Mouse (Mus musculus): ENCODE data around the gene Eef1akmt3. TPM values are rescaled to one million over a fixed set of nuclear protein-coding genes. Genes with fewer than 3 reads are reported as not detected.

The Eef1akmt3 gene
- total RNA-seq, 1 experiment, result 0.49 TPM

GRCm38 (mm10) chr10:126997340-126998113, 43.8 kb downstream of the Eef1akmt3 start:
- H3K9me3 ChIP-seq (ENCODE audit: control insufficient read depth, insufficient read depth, low read depth, low read length), result no peaks in the 10 kb centered on the region
- no peak for DNase-seq (ENCODE audit: low read depth, low spot score)
- in situ Hi-C loops (cut with MboI; ENCODE audit: low sequenced_read_pairs in 2 of 2, unreplicated experiment in 2 of 2), result loop anchor here in 1 of 2 experiments (10.0 kb wide), 1 partner anchor 83 kb away; no protein-coding TSS in a partner anchor
- peaks cover 0 to 2% of the 10 kb centered on the region in 2 experiments; a peak in 1 of 4 replicates for H3K4me1 ChIP-seq (ENCODE audit: control insufficient read depth in 2 of 2, insufficient read depth in 2 of 2, low read length in 2 of 2, poor library complexity in 1 of 2)
- H3K27ac ChIP-seq (ENCODE audit: insufficient read depth, low read depth, low read length, poor library complexity, severe bottlenecking), result no peak overlapping the region
- no peak for TF ChIP-seq ZNF384 (IDR thresholded peaks at IDR 0.05; ENCODE audit: low read depth, low read length)
- no peak for TF ChIP-seq CHD2 (IDR thresholded peaks at IDR 0.05; ENCODE audit: low read depth, low read length)
- TF ChIP-seq MAFK (IDR thresholded peaks at IDR 0.05; ENCODE audit: insufficient read depth, low read depth, low read length), result no peak
- no peak for TF ChIP-seq HCFC1 (IDR thresholded peaks at IDR 0.05; ENCODE audit: borderline replicate concordance, insufficient read depth, low read length)
- TF ChIP-seq ZC3H11A (IDR thresholded peaks at IDR 0.05; ENCODE audit: borderline replicate concordance, low read depth, low read length), result no peak
- no peak overlapping the region for H3K9ac ChIP-seq (ENCODE audit: insufficient read depth, low read depth, low read length, poor library complexity, severe bottlenecking)
- no peak overlapping the region for H3K4me3 ChIP-seq (ENCODE audit: insufficient read depth in 1 of 2, low read depth in 1 of 2, low read length in 2 of 2, poor library complexity in 1 of 2, severe bottlenecking in 1 of 2)
- H3K36me3 ChIP-seq (ENCODE audit: control insufficient read depth, insufficient read depth, low read length, poor library complexity, severe bottlenecking), result peaks cover 40% of the 10 kb centered on the region

- no peak overlapping the region for H3K27ac ChIP-seq (ENCODE audit: insufficient read depth, low read depth, low read length, poor library complexity, severe bottlenecking)
- H3K9ac ChIP-seq (ENCODE audit: insufficient read depth, low read depth, low read length, poor library complexity, severe bottlenecking), result no peak overlapping the region
- peaks cover 53% of the 10 kb centered on the region for H3K36me3 ChIP-seq (ENCODE audit: control insufficient read depth, insufficient read depth, low read length, poor library complexity, severe bottlenecking)
- DNase-seq (ENCODE audit: low read depth, low spot score), result no peak
- no peak for TF ChIP-seq HCFC1 (IDR thresholded peaks at IDR 0.05; ENCODE audit: borderline replicate concordance, insufficient read depth, low read length)
- no peak for TF ChIP-seq ZNF384 (IDR thresholded peaks at IDR 0.05; ENCODE audit: low read depth, low read length)
- TF ChIP-seq ZC3H11A (IDR thresholded peaks at IDR 0.05; ENCODE audit: borderline replicate concordance, low read depth, low read length), result no peak
- TF ChIP-seq MAFK (IDR thresholded peaks at IDR 0.05; ENCODE audit: insufficient read depth, low read depth, low read length), result no peak
- no peak for TF ChIP-seq CHD2 (IDR thresholded peaks at IDR 0.05; ENCODE audit: low read depth, low read length)
- peaks cover 0 to 11% of the 10 kb centered on the region in 2 experiments; a peak in 2 of 4 replicates for H3K4me1 ChIP-seq (ENCODE audit: control insufficient read depth in 2 of 2, insufficient read depth in 2 of 2, low read length in 2 of 2, poor library complexity in 1 of 2)
- in situ Hi-C loops (cut with MboI; ENCODE audit: low sequenced_read_pairs in 2 of 2, unreplicated experiment in 2 of 2), result loop anchor here (5.0 to 10.0 kb wide), 2 partner anchors 76 to 79 kb away; no protein-coding TSS in a partner anchor
- H3K4me3 ChIP-seq (ENCODE audit: insufficient read depth in 1 of 2, low read depth in 1 of 2, low read length in 2 of 2, poor library complexity in 1 of 2, severe bottlenecking in 1 of 2), result no peak overlapping the region
- H3K9me3 ChIP-seq (ENCODE audit: control insufficient read depth, insufficient read depth, low read depth, low read length), result no peaks in the 10 kb centered on the region
Measured at GRCm38 (mm10) chr10:126993621-126994020, 47.7 kb downstream of the Eef1akmt3 start.

DNA sequence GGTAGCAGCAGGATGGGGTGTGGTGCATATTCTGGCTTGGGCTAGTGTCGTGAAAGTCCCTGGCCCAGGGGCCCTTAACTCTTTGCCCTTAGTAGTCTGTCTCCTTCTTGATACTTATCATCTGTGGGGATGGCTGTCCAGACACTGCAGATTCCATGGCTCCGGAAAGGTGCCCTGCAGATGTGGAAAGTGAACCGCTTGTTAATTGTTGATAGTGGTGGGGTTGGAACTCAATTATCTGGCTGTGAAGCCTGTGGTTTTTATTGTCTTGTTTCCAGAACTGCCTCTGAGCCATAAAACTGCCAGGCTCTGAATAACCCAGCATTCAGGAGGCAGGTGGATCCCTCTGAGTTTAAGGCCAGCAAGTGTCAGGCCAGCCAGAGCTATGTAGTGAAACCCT, 49.6 kb downstream of the Eef1akmt3 start:
- Histone ChIP-seq H3K4me3 (ENCODE audit: insufficient read depth in 1 of 2, low read depth in 1 of 2, low read length in 2 of 2, poor library complexity in 1 of 2, severe bottlenecking in 1 of 2) (no peak overlapping the region), H3K9ac (ENCODE audit: insufficient read depth, low read depth, low read length, poor library complexity, severe bottlenecking) (no peak overlapping the region), H3K9me3 (ENCODE audit: control insufficient read depth, insufficient read depth, low read depth, low read length) (no peaks in the 10 kb centered on the region), H3K27ac (ENCODE audit: insufficient read depth, low read depth, low read length, poor library complexity, severe bottlenecking) (no peak overlapping the region), H3K4me1 (ENCODE audit: control insufficient read depth in 2 of 2, insufficient read depth in 2 of 2, low read length in 2 of 2, poor library complexity in 1 of 2) (peaks cover 6 to 25% of the 10 kb centered on the region in 2 experiments), H3K36me3 (ENCODE audit: control insufficient read depth, insufficient read depth, low read length, poor library complexity, severe bottlenecking) (peaks cover 38% of the 10 kb centered on the region)
- in situ Hi-C loops (cut with MboI; ENCODE audit: low sequenced_read_pairs in 2 of 2, unreplicated experiment in 2 of 2), result loop anchor here (5.0 to 10.0 kb wide), 2 partner anchors 74 to 77 kb away; no protein-coding TSS in a partner anchor
- TF ChIP-seq ZC3H11A (IDR thresholded peaks at IDR 0.05; ENCODE audit: borderline replicate concordance, low read depth, low read length), result no peak
- TF ChIP-seq HCFC1 (IDR thresholded peaks at IDR 0.05; ENCODE audit: borderline replicate concordance, insufficient read depth, low read length), result no peak
- no peak for DNase-seq (ENCODE audit: low read depth, low spot score)

DNA sequence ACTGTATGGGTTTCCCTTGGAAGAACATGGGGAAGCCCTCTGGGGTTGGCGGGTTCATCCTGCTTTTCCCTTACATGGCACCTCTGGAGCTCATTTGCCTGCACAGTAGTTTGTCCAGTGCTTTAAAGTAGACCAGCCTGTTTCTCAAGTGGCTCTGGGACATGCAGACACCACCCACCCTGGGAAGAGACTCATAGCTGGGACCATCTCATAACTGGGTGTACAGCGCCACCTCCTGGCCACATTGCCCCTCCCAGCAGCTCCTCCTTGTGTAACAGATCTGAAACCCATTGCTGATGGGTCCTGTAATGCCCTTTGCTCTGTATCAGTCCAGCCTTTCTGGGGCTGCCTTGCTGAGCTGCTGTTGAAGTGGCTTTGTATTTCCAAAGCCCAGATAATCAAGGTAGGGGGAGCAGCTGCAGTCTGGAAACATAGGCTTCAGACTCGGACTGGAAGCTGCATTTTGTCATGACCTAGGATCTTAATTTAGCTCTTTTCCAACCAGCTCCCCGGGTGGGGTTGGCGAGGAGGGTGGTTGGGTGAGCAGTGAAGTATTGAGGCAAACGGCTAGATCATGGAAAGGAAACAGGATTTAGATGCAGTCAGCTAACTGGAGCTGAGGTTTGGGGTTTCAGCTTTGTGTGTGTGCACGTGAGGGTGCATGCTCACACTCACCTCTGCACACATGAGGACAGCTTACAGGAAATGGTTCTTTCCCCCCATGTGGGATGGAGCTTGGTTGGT, 50.8 kb downstream of the Eef1akmt3 start:
- Histone ChIP-seq H3K36me3 (ENCODE audit: control insufficient read depth, insufficient read depth, low read length, poor library complexity, severe bottlenecking) (peaks cover 36% of the 10 kb centered on the region), H3K27ac (ENCODE audit: insufficient read depth, low read depth, low read length, poor library complexity, severe bottlenecking) (0 out of 2 replicates have a peak overlapping the region, but pooled peaks have one; percentile 9), H3K4me3 (ENCODE audit: insufficient read depth in 1 of 2, low read depth in 1 of 2, low read length in 2 of 2, poor library complexity in 1 of 2, severe bottlenecking in 1 of 2) (no peak overlapping the region), H3K4me1 (ENCODE audit: control insufficient read depth in 2 of 2, insufficient read depth in 2 of 2, low read length in 2 of 2, poor library complexity in 1 of 2) (peaks cover 6 to 33% of the 10 kb centered on the region in 2 experiments), H3K9ac (ENCODE audit: insufficient read depth, low read depth, low read length, poor library complexity, severe bottlenecking) (peak overlapping the region; percentile 7; the same call in 1 of the 2 replicates), H3K9me3 (ENCODE audit: control insufficient read depth, insufficient read depth, low read depth, low read length) (no peaks in the 10 kb centered on the region)
- in situ Hi-C loops (cut with MboI; ENCODE audit: low sequenced_read_pairs in 2 of 2, unreplicated experiment in 2 of 2), result loop anchor here (5.0 to 10.0 kb wide), 2 partner anchors 73 to 76 kb away; no protein-coding TSS in a partner anchor
- peak; percentile 87 for DNase-seq (ENCODE audit: low read depth, low spot score)
- TF ChIP-seq MAFK (IDR thresholded peaks at IDR 0.05; ENCODE audit: insufficient read depth, low read depth, low read length), result no peak
- TF ChIP-seq HCFC1 (IDR thresholded peaks at IDR 0.05; ENCODE audit: borderline replicate concordance, insufficient read depth, low read length), result no peak
- no peak for TF ChIP-seq ZNF384 (IDR thresholded peaks at IDR 0.05; ENCODE audit: low read depth, low read length)
- no peak for TF ChIP-seq CHD2 (IDR thresholded peaks at IDR 0.05; ENCODE audit: low read depth, low read length)
- peak; percentile 93 for TF ChIP-seq ZC3H11A (IDR thresholded peaks at IDR 0.05; ENCODE audit: borderline replicate concordance, low read depth, low read length)

Measured in ES-E14 (cell line).